Mouse (Mus musculus) thymus, adult 2 months (tissue): ENCODE results near the gene Gramd1a. TPM values are rescaled to one million over a fixed set of nuclear protein-coding genes. Genes with fewer than 3 reads are reported as not detected.
A peak's percentile ranks its signal among the peaks of the same experiment; 100 is the strongest.

Experiments
- DNase-seq: peaks from one replicate; pipeline ENCODE4 v3.0.0; 2021
- H3K27ac ChIP-seq: fragments of 200-500 bp; 2 replicates; pipeline ENCODE4 v1.5.1; 2012; ENCODE audit warnings: low read length, control low read depth; ENCODE audit not compliant: control insufficient read depth, insufficient read depth
- H3K27me3 ChIP-seq: fragments of 200-500 bp; 2 replicates; pipeline ENCODE4 v1.6.1; 2012; ENCODE audit warnings: mild to moderate bottlenecking, low read length, moderate library complexity, mixed read lengths; ENCODE audit not compliant: control insufficient read depth, insufficient read depth
- H3K36me3 ChIP-seq: fragments of 200-500 bp; 2 replicates; pipeline ENCODE4 v1.6.1; 2012; ENCODE audit warnings: mild to moderate bottlenecking, low read length, moderate library complexity; ENCODE audit not compliant: control insufficient read depth, insufficient read depth
- H3K4me1 ChIP-seq: fragments of 200-500 bp; replicated peaks from 2 replicates; pipeline ENCODE4 v1.6.1; 2012; ENCODE audit warnings: low read length; ENCODE audit not compliant: control insufficient read depth, insufficient read depth
- H3K4me3 ChIP-seq: fragments of 200-500 bp; 2 replicates; pipeline ENCODE4 v1.5.1; 2012; ENCODE audit warnings: mild to moderate bottlenecking, low read length, control low read depth, moderate library complexity; ENCODE audit not compliant: control insufficient read depth, insufficient read depth
- CTCF ChIP-seq: fragments of 200-500 bp; IDR thresholded peaks from 2 replicates; pipeline ENCODE4 v1.5.1; 2012; ENCODE audit warnings: mild to moderate bottlenecking, control low read depth, low read length, moderate library complexity, borderline replicate concordance; ENCODE audit not compliant: control insufficient read depth, poor library complexity, insufficient read depth; ENCODE audit errors: extremely low read depth
- POLR2A ChIP-seq: fragments of 200-500 bp; IDR thresholded peaks from 2 replicates; pipeline ENCODE4 v1.6.1; 2012; ENCODE audit warnings: mild to moderate bottlenecking, low read length, control low read depth, moderate library complexity; ENCODE audit not compliant: control insufficient read depth, poor library complexity, insufficient read depth; ENCODE audit errors: extremely low read depth
- WGBS: fragments of 180-500 bp; shearing (Covaris S2); methylation state at CpG from one replicate; pipeline ENCODE4 v1.1.7; 2018; 5-methylcytosine and 5-hydroxymethylcytosine counted together
- polyA plus RNA-seq: library from polyadenylated mRNA; depleted of rRNA; stranded (reverse); fragments of >200 nt; gene quantifications from 2 replicates; pipeline ENCODE4 v1.2.3, GENCODE M21; 2012

The Gramd1a gene
- polyA plus RNA-seq, 1 experiment, result 790 TPM

GRCm38 (mm10) chr7:31148086-31148485 is 7.6 kb downstream of the Gramd1a start:
- TF ChIP-seq CTCF, result no peak
- no peak for TF ChIP-seq POLR2A
- WGBS, result 38% methylated on average over 3 of the region's 3 CpGs
- DNase-seq, result no peak
- H3K27ac ChIP-seq, result peak overlapping the region; percentile 46
- H3K27me3 ChIP-seq, result no peaks in the 10 kb centered on the region
- H3K4me1 ChIP-seq, result peaks cover 50% of the 10 kb centered on the region
- H3K36me3 ChIP-seq, result peaks cover 8% of the 10 kb centered on the region
- peak overlapping the region; percentile 91 for H3K4me3 ChIP-seq

- H3K27ac ChIP-seq, result no peak overlapping the region; the same call in 1 of the 2 replicates
- H3K4me3 ChIP-seq, result no peak overlapping the region
- 89% methylated on average over 12 of the region's 12 CpGs for WGBS
- H3K27me3 ChIP-seq, result no peaks in the 10 kb centered on the region
- TF ChIP-seq CTCF, result no peak
- no peak for TF ChIP-seq POLR2A
- no peak for DNase-seq
- peaks cover 35% of the 10 kb centered on the region for H3K4me1 ChIP-seq
- H3K36me3 ChIP-seq, result peaks cover 32% of the 10 kb centered on the region
These were observed 10.0 kb downstream of the Gramd1a start for GRCm38 (mm10) chr7:31145596-31146160.

GRCm38 (mm10) chr7:31144886-31145285 is 10.8 kb downstream of the Gramd1a start:
- Histone ChIP-seq H3K4me1 (peaks cover 35% of the 10 kb centered on the region), H3K4me3 (no peak overlapping the region), H3K27ac (no peak overlapping the region), H3K36me3 (peaks cover 40% of the 10 kb centered on the region), H3K27me3 (no peaks in the 10 kb centered on the region)
- no peak for DNase-seq
- WGBS, result 95% methylated on average over 16 of the region's 16 CpGs
- no peak for TF ChIP-seq POLR2A
- TF ChIP-seq CTCF, result peak; percentile 37; the same call in 1 of the 2 replicates

GRCm38 (mm10) chr7:31140941-31141340 is 14.8 kb downstream of the Gramd1a start:
- DNase-seq, result no peak
- 95% methylated on average over 10 of the region's 10 CpGs for WGBS
- H3K4me1 ChIP-seq, result no peaks in the 10 kb centered on the region
- H3K27ac ChIP-seq, result no peak overlapping the region
- H3K4me3 ChIP-seq, result no peak overlapping the region
- TF ChIP-seq CTCF (no peak), POLR2A (no peak)
- H3K27me3 ChIP-seq, result no peaks in the 10 kb centered on the region
- peaks cover 79% of the 10 kb centered on the region for H3K36me3 ChIP-seq

GRCm38 (mm10) chr7:31140302-31140701 is 15.4 kb downstream of the Gramd1a start:
- Histone ChIP-seq H3K4me1 (no peaks in the 10 kb centered on the region), H3K27ac (no peak overlapping the region), H3K27me3 (no peaks in the 10 kb centered on the region), H3K4me3 (no peak overlapping the region), H3K36me3 (peaks cover 85% of the 10 kb centered on the region)
- DNase-seq, result no peak
- TF ChIP-seq POLR2A, result no peak
- TF ChIP-seq CTCF, result no peak
- WGBS, result 95% methylated on average over 4 of the region's 4 CpGs

GRCm38 (mm10) chr7:31139765-31140164 is 15.9 kb downstream of the Gramd1a start:
- Histone ChIP-seq H3K4me3 (no peak overlapping the region), H3K27me3 (no peaks in the 10 kb centered on the region), H3K36me3 (peaks cover 91% of the 10 kb centered on the region), H3K4me1 (no peaks in the 10 kb centered on the region), H3K27ac (no peak overlapping the region)
- peak; percentile 79 for DNase-seq
- 76% methylated on average over 5 of the region's 5 CpGs for WGBS
- peak; percentile 82 for TF ChIP-seq CTCF
- TF ChIP-seq POLR2A, result no peak

- 95% methylated on average over 10 of the region's 10 CpGs for WGBS
- DNase-seq, result no peak
- Histone ChIP-seq H3K4me3 (no peak overlapping the region), H3K27me3 (no peaks in the 10 kb centered on the region), H3K4me1 (no peaks in the 10 kb centered on the region), H3K27ac (no peak overlapping the region), H3K36me3 (peaks cover 97% of the 10 kb centered on the region)
- no peak for TF ChIP-seq POLR2A
These were observed 20.0 kb downstream of the Gramd1a start for GRCm38 (mm10) chr7:31135717-31136116.

- DNase-seq, result no peak
- Histone ChIP-seq H3K27me3 (no peaks in the 10 kb centered on the region; the same call in 1 of the 2 replicates), H3K36me3 (peaks cover 80% of the 10 kb centered on the region), H3K4me1 (no peaks in the 10 kb centered on the region), H3K27ac (no peak overlapping the region), H3K4me3 (no peak overlapping the region)
- TF ChIP-seq POLR2A (no peak), CTCF (no peak)
- WGBS, result 97% methylated on average over 4 of the region's 4 CpGs
These were observed 23.8 kb downstream of the Gramd1a start for GRCm38 (mm10) chr7:31131866-31132265.
